Mouse (Mus musculus): ENCODE results near the gene Grm5. TPM values are rescaled to one million over a fixed set of nuclear protein-coding genes. Genes with fewer than 3 reads are reported as not detected.

The Grm5 gene
- total and polyA plus RNA-seq, 2 experiments from 2014 or later, result 57.9 to 179 TPM

DNA sequence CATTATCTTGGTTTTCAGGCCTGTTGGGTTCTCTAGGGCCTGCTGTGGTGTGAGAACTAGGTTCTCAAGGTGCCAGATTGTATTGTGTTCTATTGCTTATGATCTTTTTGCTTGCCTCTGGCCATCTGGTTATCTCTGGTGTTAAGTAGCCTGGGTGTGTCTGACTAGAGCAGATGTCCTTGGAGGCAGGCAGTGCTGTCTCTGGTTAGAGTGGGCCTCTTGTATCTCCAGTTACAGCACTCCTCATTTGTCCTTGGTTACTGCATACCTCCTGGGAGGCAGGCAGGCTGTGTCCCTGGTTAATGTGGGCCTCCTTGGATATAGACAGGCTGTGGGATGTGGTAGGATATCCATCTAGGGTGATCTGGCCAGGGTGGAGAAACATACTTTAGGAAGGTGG is 150.5 kb downstream of the Grm5 start:
- Histone ChIP-seq H3K4me3 (ENCODE audit: low read length) (no peak overlapping the region), H3K4me1 (ENCODE audit: insufficient read depth, low read length) (no peaks in the 10 kb centered on the region), H3K9ac (replicated peaks; ENCODE audit: low read length) (no peak overlapping the region), H3K9me3 (ENCODE audit: low read length) (no peaks in the 10 kb centered on the region), H3K36me3 (ENCODE audit: insufficient read depth, low read length) (no peaks in the 10 kb centered on the region), H3K4me2 (ENCODE audit: low read depth, low read length) (no peak overlapping the region), H3K27me3 (ENCODE audit: insufficient read depth, low read length) (no peaks in the 10 kb centered on the region), H3K27ac (no peak overlapping the region)
- ATAC-seq (no peak), DNase-seq (ENCODE audit: low spot score) (no peak)
- no peak for TF ChIP-seq CTCF (IDR thresholded peaks at IDR 0.05; ENCODE audit: low read depth)

DNA sequence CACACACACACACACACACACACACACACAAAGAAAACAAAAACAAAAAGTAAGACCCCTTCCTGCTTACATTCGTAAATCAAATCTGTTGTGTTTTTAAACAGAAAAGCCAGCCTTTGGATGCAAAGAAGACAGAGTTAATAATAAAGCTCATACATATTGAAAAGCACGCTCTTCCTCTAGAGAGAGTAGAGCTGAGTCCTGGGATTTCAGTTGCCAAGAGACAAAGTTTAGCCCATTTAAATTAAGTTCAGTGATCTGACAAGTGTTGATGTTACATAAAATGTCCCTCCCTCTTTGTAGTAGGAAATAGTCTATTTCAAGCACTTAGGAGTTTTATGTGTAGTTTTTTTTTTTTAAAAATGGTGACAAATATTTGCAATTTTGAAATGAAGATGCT is 178.0 kb downstream of the Grm5 start:
- 37% methylated on average over 2 of the region's 2 CpGs for WGBS
- no peaks in the 10 kb centered on the region for H3K36me3 ChIP-seq (ENCODE audit: insufficient read depth, low read length)
- H3K4me1 ChIP-seq (ENCODE audit: insufficient read depth, low read length), result no peaks in the 10 kb centered on the region
- H3K27ac ChIP-seq, result no peak overlapping the region
- no peak for TF ChIP-seq CTCF (IDR thresholded peaks at IDR 0.05; ENCODE audit: low read depth)
- ATAC-seq (no peak), DNase-seq (ENCODE audit: low spot score) (peak; percentile 11)
- H3K27me3 ChIP-seq (ENCODE audit: insufficient read depth, low read length), result no peaks in the 10 kb centered on the region
- H3K4me3 ChIP-seq (ENCODE audit: low read length), result no peak overlapping the region
- H3K9me3 ChIP-seq (ENCODE audit: low read length), result no peaks in the 10 kb centered on the region
- H3K9ac ChIP-seq (replicated peaks; ENCODE audit: low read length), result no peak overlapping the region
- H3K4me2 ChIP-seq (ENCODE audit: low read depth, low read length), result no peak overlapping the region

DNA sequence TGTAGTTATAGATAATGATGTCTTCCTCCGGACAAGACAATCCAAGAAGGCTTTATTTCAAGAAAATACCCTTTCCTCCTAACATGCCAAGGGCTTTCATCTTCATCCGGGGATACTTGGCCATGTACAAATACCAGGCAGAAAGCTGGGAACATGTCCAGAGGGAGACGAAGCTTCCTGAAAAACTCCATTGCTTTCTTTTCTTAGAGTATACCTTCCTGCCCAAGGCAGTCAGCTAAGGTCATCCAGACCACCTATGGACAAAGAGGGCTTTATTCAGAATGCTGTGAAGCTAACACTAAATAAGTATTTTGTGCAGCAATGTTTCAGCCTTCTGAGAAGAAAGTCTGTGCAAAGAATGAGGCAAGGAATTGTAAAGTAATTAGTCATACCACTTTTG is 178.4 kb downstream of the Grm5 start:
- no peak for ATAC-seq
- 23% methylated on average over 3 of the region's 3 CpGs for WGBS

DNA sequence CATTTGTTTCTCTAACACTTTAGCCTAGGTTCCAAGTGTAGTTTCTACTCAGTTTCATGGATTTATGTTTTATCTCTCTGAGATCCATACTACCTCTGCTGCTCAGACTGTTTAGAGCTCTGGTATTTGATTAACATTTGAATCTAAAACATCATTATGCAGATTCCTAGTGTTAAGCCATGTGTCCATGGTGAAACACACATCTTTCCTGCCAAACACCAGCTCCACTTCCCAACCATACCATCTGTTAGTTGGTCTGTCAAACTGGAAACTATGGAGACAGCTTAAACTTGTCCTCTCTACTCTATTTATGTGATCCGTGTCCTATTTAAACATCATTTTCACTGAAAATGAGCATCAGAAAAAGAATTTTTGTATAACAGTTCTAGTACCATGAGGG is 203.6 kb downstream of the Grm5 start:
- Histone ChIP-seq H3K36me3 (ENCODE audit: insufficient read depth, low read length) (no peaks in the 10 kb centered on the region), H3K27ac (no peak overlapping the region), H3K4me2 (ENCODE audit: low read depth, low read length) (no peak overlapping the region), H3K9ac (replicated peaks; ENCODE audit: low read length) (no peak overlapping the region), H3K9me3 (ENCODE audit: low read length) (no peaks in the 10 kb centered on the region), H3K4me3 (ENCODE audit: low read length) (no peak overlapping the region), H3K27me3 (ENCODE audit: insufficient read depth, low read length) (no peaks in the 10 kb centered on the region), H3K4me1 (ENCODE audit: insufficient read depth, low read length) (no peaks in the 10 kb centered on the region)
- WGBS, result 60% methylated on average over 1 of the region's 1 CpGs
- DNase-seq (ENCODE audit: low spot score) (no peak), ATAC-seq (no peak)
- TF ChIP-seq CTCF (IDR thresholded peaks at IDR 0.05; ENCODE audit: low read depth), result no peak

More for the DNA sequence above, 178.4 kb downstream of the Grm5 start:
- Histone ChIP-seq H3K4me3 (ENCODE audit: low read length) (no peak overlapping the region), H3K9ac (replicated peaks; ENCODE audit: low read length) (no peak overlapping the region), H3K36me3 (ENCODE audit: insufficient read depth, low read length) (no peaks in the 10 kb centered on the region), H3K9me3 (ENCODE audit: low read length) (no peaks in the 10 kb centered on the region), H3K27me3 (ENCODE audit: insufficient read depth, low read length) (no peaks in the 10 kb centered on the region), H3K4me2 (ENCODE audit: low read depth, low read length) (no peak overlapping the region), H3K27ac (no peak overlapping the region), H3K4me1 (ENCODE audit: insufficient read depth, low read length) (no peaks in the 10 kb centered on the region)
- DNase-seq (ENCODE audit: low spot score), result peak; percentile 40
- no peak for TF ChIP-seq CTCF (IDR thresholded peaks at IDR 0.05; ENCODE audit: low read depth)

DNA sequence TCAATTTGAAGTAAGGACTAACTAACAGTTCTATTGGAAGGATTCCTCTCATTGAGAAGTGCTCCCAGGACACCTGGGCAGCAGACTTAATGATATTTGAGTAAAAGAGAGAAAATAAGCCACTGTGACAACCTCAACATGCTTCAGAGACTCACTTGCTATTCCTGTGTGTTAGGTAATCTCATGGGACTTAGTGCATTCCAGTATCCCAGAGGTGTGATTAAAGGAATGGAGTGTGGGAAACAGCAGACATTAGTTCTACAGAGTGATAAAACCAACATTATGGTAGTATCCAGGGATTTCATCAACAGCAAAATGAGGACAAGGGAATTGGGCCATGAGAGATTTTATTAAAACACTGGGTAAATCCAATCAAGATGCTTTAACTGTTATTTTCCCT is 205.0 kb downstream of the Grm5 start:
- no peaks in the 10 kb centered on the region for H3K36me3 ChIP-seq (ENCODE audit: insufficient read depth, low read length)
- no peak overlapping the region for H3K27ac ChIP-seq
- no peak for TF ChIP-seq CTCF (IDR thresholded peaks at IDR 0.05; ENCODE audit: low read depth)
- no peaks in the 10 kb centered on the region for H3K27me3 ChIP-seq (ENCODE audit: insufficient read depth, low read length)
- H3K4me1 ChIP-seq (ENCODE audit: insufficient read depth, low read length), result no peaks in the 10 kb centered on the region
- H3K4me2 ChIP-seq (ENCODE audit: low read depth, low read length), result no peak overlapping the region
- H3K4me3 ChIP-seq (ENCODE audit: low read length), result no peak overlapping the region
- H3K9me3 ChIP-seq (ENCODE audit: low read length), result no peaks in the 10 kb centered on the region
- H3K9ac ChIP-seq (replicated peaks; ENCODE audit: low read length), result no peak overlapping the region
- no peak for ATAC-seq
- peak; percentile 18 for DNase-seq (ENCODE audit: low spot score)

DNA sequence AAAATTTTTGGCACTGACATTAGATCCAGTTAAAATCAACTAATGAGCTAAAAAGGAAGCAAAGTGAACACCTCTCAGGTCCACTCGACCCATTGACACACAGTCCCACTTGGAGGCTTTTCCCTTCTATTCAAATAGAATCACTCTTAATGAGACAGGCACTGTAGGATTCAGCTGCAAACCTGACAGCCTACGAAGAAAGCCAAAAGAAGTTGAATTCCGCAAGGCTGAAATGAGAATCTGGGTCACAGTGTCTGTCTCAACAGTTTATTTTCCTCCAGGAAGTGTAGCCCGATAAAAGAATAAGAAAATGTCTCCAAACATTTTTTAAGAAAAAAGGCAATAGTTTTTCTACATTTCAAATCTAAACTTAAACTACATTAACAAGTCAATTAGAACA is 209.9 kb downstream of the Grm5 start:
- Histone ChIP-seq H3K36me3 (ENCODE audit: insufficient read depth, low read length) (no peaks in the 10 kb centered on the region), H3K27ac (no peak overlapping the region), H3K4me1 (ENCODE audit: insufficient read depth, low read length) (no peaks in the 10 kb centered on the region), H3K27me3 (ENCODE audit: insufficient read depth, low read length) (no peaks in the 10 kb centered on the region), H3K4me3 (ENCODE audit: low read length) (no peak overlapping the region), H3K9me3 (ENCODE audit: low read length) (no peaks in the 10 kb centered on the region), H3K9ac (replicated peaks; ENCODE audit: low read length) (no peak overlapping the region), H3K4me2 (ENCODE audit: low read depth, low read length) (no peak overlapping the region)
- TF ChIP-seq CTCF (IDR thresholded peaks at IDR 0.05; ENCODE audit: low read depth), result no peak
- no peak for ATAC-seq
- DNase-seq (ENCODE audit: low spot score), result no peak
- WGBS, result 59% methylated on average over 4 of the region's 4 CpGs

DNA sequence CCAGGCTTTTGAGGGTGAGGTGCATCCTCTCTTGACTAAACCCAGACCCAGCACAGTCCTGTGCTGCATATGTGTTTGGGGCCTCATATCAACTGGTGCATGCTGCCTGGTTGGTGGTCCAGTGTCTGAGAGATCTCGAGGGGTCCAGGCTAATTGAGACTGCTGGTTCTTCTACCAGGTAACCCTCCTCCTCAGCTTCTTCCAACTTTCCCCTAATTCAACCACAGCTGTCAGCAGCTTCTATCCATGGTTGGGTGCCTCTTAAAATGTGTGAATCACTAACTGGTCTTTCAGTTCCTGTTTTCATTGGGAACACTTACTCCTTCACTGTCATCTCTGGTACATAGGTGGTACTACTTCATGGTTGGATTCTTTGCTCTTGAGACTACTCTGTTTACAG is 240.9 kb downstream of the Grm5 start:
- Histone ChIP-seq H3K4me1 (ENCODE audit: insufficient read depth, low read length) (no peaks in the 10 kb centered on the region), H3K27ac (no peak overlapping the region), H3K4me3 (ENCODE audit: low read length) (no peak overlapping the region), H3K9me3 (ENCODE audit: low read length) (no peaks in the 10 kb centered on the region), H3K9ac (replicated peaks; ENCODE audit: low read length) (no peak overlapping the region), H3K36me3 (ENCODE audit: insufficient read depth, low read length) (no peaks in the 10 kb centered on the region), H3K27me3 (ENCODE audit: insufficient read depth, low read length) (no peaks in the 10 kb centered on the region), H3K4me2 (ENCODE audit: low read depth, low read length) (no peak overlapping the region)
- WGBS, result 67% methylated on average over 1 of the region's 1 CpGs
- ATAC-seq (no peak), DNase-seq (ENCODE audit: low spot score) (no peak)
- no peak for TF ChIP-seq CTCF (IDR thresholded peaks at IDR 0.05; ENCODE audit: low read depth)
